Mouse (Mus musculus) cerebellum, adult 2 months (tissue): ENCODE measurements around the gene Nap1l4. TPM values are rescaled to one million over a fixed set of nuclear protein-coding genes. Genes with fewer than 3 reads are reported as not detected.

Source experiments
- DNase-seq, 2 experiments: peaks; one replicate each; pipeline ENCODE4 v3.0.0; 2021
- H3K27ac ChIP-seq: fragments of 200-500 bp; 2 replicates; pipeline ENCODE4 v1.5.1; 2012; ENCODE audit warnings: low read length, control low read depth, inconsistent platforms; ENCODE audit not compliant: insufficient read depth
- H3K27me3 ChIP-seq: fragments of 200-500 bp; 2 replicates; pipeline ENCODE4 v1.6.1; 2012; ENCODE audit warnings: inconsistent platforms, mild to moderate bottlenecking, low read length, moderate library complexity; ENCODE audit not compliant: control insufficient read depth, insufficient read depth
- H3K4me1 ChIP-seq: fragments of 200-500 bp; 2 replicates; pipeline ENCODE4 v1.6.1; 2011; ENCODE audit warnings: low read length; ENCODE audit not compliant: control insufficient read depth, insufficient read depth
- H3K4me3 ChIP-seq: fragments of 200-500 bp; replicated peaks from 2 replicates; pipeline ENCODE3; 2011; ENCODE audit warnings: mild to moderate bottlenecking, low read depth, low read length, control low read depth; ENCODE audit not compliant: insufficient read depth
- CTCF ChIP-seq: fragments of 200-500 bp; IDR thresholded peaks from 2 replicates; pipeline ENCODE4 v1.5.1; 2011; ENCODE audit warnings: low read depth, mild to moderate bottlenecking, control low read depth, low read length, moderate library complexity, borderline replicate concordance; ENCODE audit not compliant: insufficient read depth
- POLR2A ChIP-seq: fragments of 200-500 bp; IDR thresholded peaks from 2 replicates; pipeline ENCODE4 v1.6.1; 2011; ENCODE audit warnings: low read length, control low read depth, borderline replicate concordance; ENCODE audit not compliant: insufficient read depth
- WGBS: fragments of 180-500 bp; shearing (Covaris S2); methylation state at CpG from one replicate; pipeline ENCODE4 v1.1.7; 2018; 5-methylcytosine and 5-hydroxymethylcytosine counted together
- polyA plus RNA-seq: library from polyadenylated mRNA; depleted of rRNA; stranded (reverse); fragments of >200 nt; gene quantifications from 2 replicates; pipeline ENCODE4 v1.2.3, GENCODE M21; 2012; rRNA removed

Gene Nap1l4
- 164 and 185 TPM in 2 replicates for polyA plus RNA-seq

GRCm38 (mm10) chr7:143548976-143549457 is at the start of gene Nap1l4:
Gene Nap1l4 (minus strand): TSS chr7:143549106.
- TF ChIP-seq POLR2A (peak; percentile 84), CTCF (no peak)

GRCm38 (mm10) chr7:143594865-143595264 is 46.0 kb upstream of the Nap1l4 start:
- DNase-seq = no peak
- Histone ChIP-seq H3K4me3 (no peak overlapping the region), H3K27me3 (no peaks in the 10 kb centered on the region), H3K4me1 (peaks cover 12% of the 10 kb centered on the region), H3K27ac (no peak overlapping the region)
- no peak for TF ChIP-seq POLR2A
- TF ChIP-seq CTCF = no peak
- 70% methylated on average over 5 of the region's 5 CpGs for WGBS

More at GRCm38 (mm10) chr7:143548976-143549457, at the start of gene Nap1l4:
- H3K27me3 ChIP-seq = no peaks in the 10 kb centered on the region
- H3K27ac ChIP-seq = peak within 1 kb of the TSS; percentile 52; the same call in 1 of the 2 replicates
- H3K4me1 ChIP-seq = no peaks in the 10 kb centered on the region
- WGBS = under 1% methylated on average over 40 of the region's 43 CpGs
- DNase-seq = peak; percentile 99 to 100
- peak within 1 kb of the TSS; percentile 87 for H3K4me3 ChIP-seq

- 93% methylated on average over 10 of the region's 10 CpGs for WGBS
- no peak overlapping the region for H3K4me3 ChIP-seq
- no peaks in the 10 kb centered on the region for H3K27me3 ChIP-seq
- TF ChIP-seq CTCF = no peak
- TF ChIP-seq POLR2A = no peak
- DNase-seq = no peak
- peaks cover 7% of the 10 kb centered on the region; the same call in 1 of the 2 replicates for H3K4me1 ChIP-seq
- H3K27ac ChIP-seq = no peak overlapping the region
Observed at GRCm38 (mm10) chr7:143592255-143592654, 43.3 kb upstream of the Nap1l4 start.

- Histone ChIP-seq H3K4me3 (no peak overlapping the region), H3K4me1 (peaks cover 3% of the 10 kb centered on the region; the same call in 1 of the 2 replicates), H3K27ac (no peak overlapping the region), H3K27me3 (no peaks in the 10 kb centered on the region)
- TF ChIP-seq POLR2A (no peak), CTCF (no peak)
- peak; percentile 57 to 80 for DNase-seq
- whole genome bisulfite sequencing = 15% methylated on average over 4 of the region's 4 CpGs
Observed at GRCm38 (mm10) chr7:143588006-143588405, 39.1 kb upstream of the Nap1l4 start.

- 56% methylated on average over 5 of the region's 5 CpGs for WGBS
- DNase-seq = peak in 1 of 2 experiments; percentile 39
- no peak overlapping the region for H3K27ac ChIP-seq
- no peaks in the 10 kb centered on the region for H3K27me3 ChIP-seq
- H3K4me3 ChIP-seq = no peak overlapping the region
- peaks cover 3% of the 10 kb centered on the region; the same call in 1 of the 2 replicates for H3K4me1 ChIP-seq
- TF ChIP-seq CTCF = no peak
- TF ChIP-seq POLR2A = no peak
Observed at GRCm38 (mm10) chr7:143587586-143587985, 38.7 kb upstream of the Nap1l4 start.

- H3K27me3 ChIP-seq = no peaks in the 10 kb centered on the region
- peak; percentile 30 to 52 for DNase-seq
- TF ChIP-seq POLR2A = no peak
- peak; percentile 71 for TF ChIP-seq CTCF
- H3K4me3 ChIP-seq = no peak overlapping the region
- H3K27ac ChIP-seq = no peak overlapping the region
- WGBS = 32% methylated on average over 3 of the region's 3 CpGs
- H3K4me1 ChIP-seq = peaks cover 3% of the 10 kb centered on the region; the same call in 1 of the 2 replicates
Observed at GRCm38 (mm10) chr7:143583956-143584355, 35.0 kb upstream of the Nap1l4 start.

- TF ChIP-seq POLR2A (no peak), CTCF (no peak)
- no peak overlapping the region for H3K27ac ChIP-seq
- H3K4me1 ChIP-seq = no peaks in the 10 kb centered on the region; the same call in 1 of the 2 replicates
- no peak overlapping the region for H3K4me3 ChIP-seq
- no peaks in the 10 kb centered on the region for H3K27me3 ChIP-seq
- 92% methylated on average over 5 of the region's 5 CpGs for WGBS
- no peak for DNase-seq
Observed at GRCm38 (mm10) chr7:143583025-143583424, 34.1 kb upstream of the Nap1l4 start.

GRCm38 (mm10) chr7:143575751-143576150 is 26.8 kb upstream of the Nap1l4 start:
- Histone ChIP-seq H3K27ac (no peak overlapping the region), H3K4me3 (no peak overlapping the region), H3K4me1 (no peaks in the 10 kb centered on the region; the same call in 1 of the 2 replicates), H3K27me3 (no peaks in the 10 kb centered on the region)
- no peak for DNase-seq
- TF ChIP-seq CTCF (no peak), POLR2A (no peak)
- 94% methylated on average over 11 of the region's 11 CpGs for WGBS
